18 mouse cellular contexts compared by ENCODE assay signal in genomic region chr12:119330644-119331043, GRCm38 (mm10). TPM values are rescaled to one million over a fixed set of nuclear protein-coding genes. Genes with fewer than 3 reads are reported as not detected.
"Had no signal": no experiment of that assay in that cellular context is flagged by ENCODE, and none has a peak within 500 bp of the region (broad histone marks: within the 10 kb centered on the region; RNA-seq: fewer than 3 reads in every experiment).

No protein-coding gene starts in this region.

- H3K27ac ChIP-seq: kidney, postnatal 0 days; liver, embryonic 15.5 days; macrophage; neural tube, embryonic 13.5 days had no signal

- H3K9me3 ChIP-seq: liver, embryonic 15.5 days; megakaryocyte, embryonic 14.5 days; neural tube, embryonic 13.5 days had no signal

- H3K36me3 ChIP-seq: liver, embryonic 15.5 days; neural tube, embryonic 13.5 days had no signal

- H3K27me3 ChIP-seq: liver, embryonic 15.5 days; megakaryocyte, embryonic 14.5 days; neural tube, embryonic 13.5 days had no signal

- DNase-seq: kidney, adult 11 months; kidney, adult 9 months; kidney, postnatal 36 days; layer of hippocampus, adult 9-11 months; layer of hippocampus, postnatal 36 days; lung, adult 2 months; lung, postnatal 10 days; retina, postnatal 1 day; right cerebral cortex, postnatal 14 days; thymus, postnatal 4 days had no signal

- H3K4me1 ChIP-seq: liver, embryonic 15.5 days; megakaryocyte, embryonic 14.5 days had no signal

- ATAC-seq: midbrain, embryonic 16.5 days had no signal

- H3K4me2 ChIP-seq: liver, embryonic 11.5 days; liver, embryonic 15.5 days; neural tube, embryonic 13.5 days had no signal

- H3K4me3 ChIP-seq: liver, embryonic 15.5 days; megakaryocyte, embryonic 14.5 days; neural tube, embryonic 13.5 days had no signal

- H3K9ac ChIP-seq: liver, embryonic 15.5 days; neural tube, embryonic 13.5 days had no signal

RNA-seq across cellular contexts. Expression of gene Macc1, which starts 16.6 kb away (rescaled TPM):
- total RNA-seq: layer of hippocampus, postnatal 36 days had no signal
- polyA plus RNA-seq: macrophage; neural tube, embryonic 13.5 days; spleen, adult 2 months had no signal
